Mouse (Mus musculus) embryonic facial prominence, embryonic 14.5 days (tissue): ENCODE data around the gene Fastkd1. TPM values are rescaled to one million over a fixed set of nuclear protein-coding genes. Genes with fewer than 3 reads are reported as not detected.
A peak's percentile ranks its signal among the peaks of the same experiment; 100 is the strongest.
"Not testable (repeated sequence)": the region's sequence is repeated elsewhere in the genome, so short reads cannot be mapped to it uniquely, and the experiment has no call there.

Source experiments
- ATAC-seq: fragments of 200-750 bp; cut with Nextera tagmentation; 2 replicates; pipeline ENCODE4 v1.8.0; 2017; ENCODE audit warnings: low read depth, moderate number of reproducible peaks, moderate TSS enrichment
- DNase-seq: peaks from one replicate; pipeline ENCODE4 v3.0.0-alpha.2; 2015; ENCODE audit warnings: low spot score
- H3K27ac ChIP-seq: fragments of 300-500 bp; sonication (generic); replicated peaks from 2 replicates; pipeline ENCODE4 v1.5.1; 2014; ENCODE audit warnings: low read depth, mild to moderate bottlenecking, low read length, moderate library complexity
- H3K27me3 ChIP-seq: fragments of 300-500 bp; sonication (generic); replicated peaks from 2 replicates; pipeline ENCODE4 v1.6.1; 2014; ENCODE audit warnings: low read length; ENCODE audit not compliant: control insufficient read depth, insufficient read depth
- H3K36me3 ChIP-seq: fragments of 300-500 bp; sonication (generic); 2 replicates; pipeline ENCODE4 v1.6.1; 2014; ENCODE audit warnings: low read length, mixed read lengths; ENCODE audit not compliant: control insufficient read depth, insufficient read depth
- H3K4me1 ChIP-seq: fragments of 300-500 bp; sonication (generic); 2 replicates; pipeline ENCODE4 v1.6.1; 2014; ENCODE audit warnings: antibody characterized with exemption, low read length; ENCODE audit not compliant: control insufficient read depth, insufficient read depth
- H3K4me2 ChIP-seq: fragments of 300-500 bp; sonication (generic); 2 replicates; pipeline ENCODE4 v1.6.1; 2014; ENCODE audit warnings: low read depth, mild to moderate bottlenecking, low read length, moderate library complexity, mixed read lengths
- H3K4me3 ChIP-seq: fragments of 300-500 bp; sonication (generic); 2 replicates; pipeline ENCODE4 v1.5.1; 2014; ENCODE audit warnings: low read depth, mild to moderate bottlenecking, low read length
- H3K9ac ChIP-seq: fragments of 300-500 bp; sonication (generic); 2 replicates; pipeline ENCODE4 v1.6.1; 2014; ENCODE audit warnings: low read depth, mild to moderate bottlenecking, low read length, moderate library complexity, mixed read lengths
- H3K9me3 ChIP-seq: fragments of 300-500 bp; sonication (generic); 2 replicates; pipeline ENCODE4 v1.6.1; 2016; ENCODE audit warnings: low read length; ENCODE audit not compliant: control insufficient read depth
- WGBS: fragments of 180-500 bp; shearing (Covaris S2); extraction: QIAGEN DNeasy Blood & Tissue Kit; methylation state at CpG from one replicate; pipeline ENCODE4 v1.1.7; 2014; 5-methylcytosine and 5-hydroxymethylcytosine counted together
- polyA plus RNA-seq: library from polyadenylated mRNA; unstranded; fragments of >200 nt; fragmentation: Nextera tagmentation; extraction: Ambion mirVana; gene quantifications from 2 replicates; pipeline ENCODE4 v1.2.1, GENCODE M21; 2014

The Fastkd1 gene
- polyA plus RNA-seq, 1 experiment from 2014 or later: 11.9 TPM

GRCm38 (mm10) chr2:69681931-69682330 lies 31.4 kb downstream of the Fastkd1 start:
- Histone ChIP-seq H3K27me3 (no peaks in the 10 kb centered on the region), H3K36me3 (peaks cover 18% of the 10 kb centered on the region; the same call in 1 of the 2 replicates), H3K27ac (no peak overlapping the region), H3K4me3 (no peak overlapping the region), H3K9ac (no peak overlapping the region), H3K9me3 (no peaks in the 10 kb centered on the region), H3K4me2 (no peak overlapping the region), H3K4me1 (no peaks in the 10 kb centered on the region)
- WGBS: 94% methylated on average over 4 of the region's 4 CpGs
- ATAC-seq (no peak), DNase-seq (no peak)

GRCm38 (mm10) chr2:69679990-69680389 lies 33.3 kb downstream of the Fastkd1 start:
- H3K9ac ChIP-seq: no peak overlapping the region
- 0 out of 2 replicates have a peak, but pooled peaks cover 8% of the 10 kb centered on the region for H3K36me3 ChIP-seq
- ATAC-seq (no peak), DNase-seq (no peak)
- no peaks in the 10 kb centered on the region for H3K9me3 ChIP-seq
- H3K4me3 ChIP-seq: no peak overlapping the region
- no peaks in the 10 kb centered on the region for H3K27me3 ChIP-seq
- H3K4me1 ChIP-seq: no peaks in the 10 kb centered on the region
- H3K4me2 ChIP-seq: no peak overlapping the region
- 61% methylated on average over 6 of the region's 6 CpGs for WGBS
- H3K27ac ChIP-seq: no peak overlapping the region

DNA sequence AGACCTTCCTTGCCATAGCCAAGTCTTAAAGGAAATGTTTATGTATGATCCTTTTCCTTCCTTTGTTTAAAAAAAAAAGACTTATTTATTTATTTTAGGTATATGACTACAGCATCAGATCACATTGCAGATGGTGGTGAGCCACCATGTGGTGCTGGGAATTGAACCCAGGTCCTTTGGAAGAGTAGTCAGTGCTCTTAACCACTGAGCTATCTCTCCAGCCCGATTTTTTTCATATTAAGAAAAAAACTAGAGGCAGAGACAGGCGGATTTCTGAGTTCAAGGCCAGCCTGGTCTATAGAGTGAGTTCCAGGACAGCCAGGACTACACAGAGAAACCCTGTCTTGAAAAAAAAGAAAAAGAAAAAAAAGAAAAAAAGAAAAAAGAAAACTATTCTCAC lies 36.1 kb downstream of the Fastkd1 start:
- H3K4me1 ChIP-seq, H3K9me3 ChIP-seq, H3K36me3 ChIP-seq, H3K4me3 ChIP-seq, DNase-seq, ATAC-seq, H3K9ac ChIP-seq, H3K4me2 ChIP-seq, H3K27me3 ChIP-seq, H3K27ac ChIP-seq: not testable (repeated sequence)
- WGBS: 79% methylated on average over 2 of the region's 2 CpGs

- ATAC-seq (no peak), DNase-seq (no peak)
- H3K36me3 ChIP-seq: 0 out of 2 replicates have a peak, but pooled peaks cover 8% of the 10 kb centered on the region
- no peak overlapping the region for H3K27ac ChIP-seq
- H3K9ac ChIP-seq: no peak overlapping the region
- 55% methylated on average over 2 of the region's 2 CpGs for WGBS
- H3K27me3 ChIP-seq: no peaks in the 10 kb centered on the region
- H3K4me2 ChIP-seq: no peak overlapping the region
- H3K9me3 ChIP-seq: no peaks in the 10 kb centered on the region
- no peak overlapping the region for H3K4me3 ChIP-seq
- H3K4me1 ChIP-seq: no peaks in the 10 kb centered on the region
Observed at GRCm38 (mm10) chr2:69676713-69677112, 36.6 kb downstream of the Fastkd1 start.

GRCm38 (mm10) chr2:69675266-69675665 lies 38.0 kb downstream of the Fastkd1 start:
- no peaks in the 10 kb centered on the region for H3K9me3 ChIP-seq
- H3K9ac ChIP-seq: no peak overlapping the region
- ATAC-seq (no peak), DNase-seq (no peak)
- WGBS: 93% methylated on average over 9 of the region's 9 CpGs
- H3K27me3 ChIP-seq: no peaks in the 10 kb centered on the region
- H3K4me2 ChIP-seq: no peak overlapping the region
- H3K4me3 ChIP-seq: no peak overlapping the region
- peaks cover 7% of the 10 kb centered on the region; the same call in 1 of the 2 replicates for H3K36me3 ChIP-seq
- H3K4me1 ChIP-seq: no peaks in the 10 kb centered on the region
- H3K27ac ChIP-seq: no peak overlapping the region

DNA sequence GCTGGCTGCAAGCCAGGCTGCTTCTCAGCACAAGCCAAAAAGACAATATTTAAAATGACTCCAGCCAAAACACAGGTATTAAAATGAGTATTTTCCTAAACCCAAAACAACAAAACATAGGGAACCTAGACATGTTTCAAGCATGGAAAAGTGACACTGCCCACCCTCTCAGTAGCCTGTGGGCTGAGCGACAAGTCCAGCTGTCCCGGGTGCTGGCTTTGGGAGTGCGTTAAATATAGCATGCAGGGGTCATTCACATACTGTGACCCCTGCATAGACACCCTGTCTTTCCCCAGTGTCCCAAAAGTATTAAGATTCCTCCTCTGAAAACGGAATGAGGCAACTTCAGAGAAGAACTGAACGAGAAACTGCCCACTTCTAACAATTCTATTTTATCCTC lies 39.6 kb downstream of the Fastkd1 start:
- ATAC-seq (peak; percentile 65; the same call in 1 of the 2 replicates), DNase-seq (peak; percentile 26)
- H3K4me2 ChIP-seq: no peak overlapping the region
- 63% methylated on average over 5 of the region's 5 CpGs for WGBS
- no peaks in the 10 kb centered on the region for H3K9me3 ChIP-seq
- H3K36me3 ChIP-seq: no peaks in the 10 kb centered on the region; the same call in 1 of the 2 replicates
- H3K27ac ChIP-seq: 0 out of 2 replicates have a peak overlapping the region, but pooled peaks have one; percentile 39
- H3K27me3 ChIP-seq: no peaks in the 10 kb centered on the region
- H3K4me3 ChIP-seq: no peak overlapping the region
- no peak overlapping the region for H3K9ac ChIP-seq
- H3K4me1 ChIP-seq: no peaks in the 10 kb centered on the region

GRCm38 (mm10) chr2:69669853-69670252 lies 43.5 kb downstream of the Fastkd1 start, which contains the start of gene Klhl41:
TSS of gene Klhl41 (plus strand) at chr2:69670120.
- H3K27me3 ChIP-seq: no peaks in the 10 kb centered on the region
- ATAC-seq (peak; percentile 59; the same call in 1 of the 2 replicates), DNase-seq (peak; percentile 52)
- no peak within 1 kb of the TSS for H3K4me2 ChIP-seq
- no peaks in the 10 kb centered on the region for H3K4me1 ChIP-seq
- H3K27ac ChIP-seq: no peak within 1 kb of the TSS; the same call in 1 of the 2 replicates
- no peak within 1 kb of the TSS for H3K9ac ChIP-seq
- WGBS: 78% methylated on average over 9 of the region's 9 CpGs
- H3K9me3 ChIP-seq: no peaks in the 10 kb centered on the region
- peaks cover 5% of the 10 kb centered on the region; the same call in 1 of the 2 replicates for H3K36me3 ChIP-seq
- peak within 1 kb of the TSS; percentile 11; the same call in 1 of the 2 replicates for H3K4me3 ChIP-seq

GRCm38 (mm10) chr2:69668414-69668813 lies 44.9 kb downstream of the Fastkd1 start:
- Histone ChIP-seq H3K9ac (no peak overlapping the region), H3K4me1 (no peaks in the 10 kb centered on the region), H3K4me3 (no peak overlapping the region), H3K27ac (no peak overlapping the region; the same call in 1 of the 2 replicates), H3K9me3 (no peaks in the 10 kb centered on the region), H3K27me3 (no peaks in the 10 kb centered on the region), H3K36me3 (peaks cover 13% of the 10 kb centered on the region; the same call in 1 of the 2 replicates), H3K4me2 (no peak overlapping the region)
- WGBS: 80% methylated on average over 6 of the region's 6 CpGs
- DNase-seq (peak; percentile 43), ATAC-seq (peak; percentile 33; the same call in 1 of the 2 replicates)

- Histone ChIP-seq H3K4me1 (no peaks in the 10 kb centered on the region), H3K36me3 (peaks cover 18% of the 10 kb centered on the region; the same call in 1 of the 2 replicates), H3K27me3 (no peaks in the 10 kb centered on the region), H3K9ac (no peak overlapping the region), H3K27ac (no peak overlapping the region), H3K4me2 (no peak overlapping the region), H3K4me3 (no peak overlapping the region), H3K9me3 (no peaks in the 10 kb centered on the region)
- ATAC-seq (no peak), DNase-seq (no peak)
- 94% methylated on average over 4 of the region's 4 CpGs for WGBS
Observed at GRCm38 (mm10) chr2:69667656-69668055, 45.7 kb downstream of the Fastkd1 start.
